Mouse (Mus musculus) kidney, adult 2 months (tissue): ENCODE results near the gene Bcan.

ENCODE experiments used
- CTCF ChIP-seq: fragments of 200-500 bp; conservative IDR thresholded peaks from 2 replicates; pipeline ENCODE4 v1.5.1; 2011; ENCODE audit warnings: low read depth, mild to moderate bottlenecking, control low read depth, low read length, moderate library complexity, mixed read lengths; ENCODE audit not compliant: insufficient read depth, insufficient read length
- POLR2A ChIP-seq: fragments of 200-500 bp; IDR thresholded peaks from one replicate; pipeline ENCODE4 v1.6.1; 2011; ENCODE audit warnings: low read depth, low read length, control low read depth

DNA sequence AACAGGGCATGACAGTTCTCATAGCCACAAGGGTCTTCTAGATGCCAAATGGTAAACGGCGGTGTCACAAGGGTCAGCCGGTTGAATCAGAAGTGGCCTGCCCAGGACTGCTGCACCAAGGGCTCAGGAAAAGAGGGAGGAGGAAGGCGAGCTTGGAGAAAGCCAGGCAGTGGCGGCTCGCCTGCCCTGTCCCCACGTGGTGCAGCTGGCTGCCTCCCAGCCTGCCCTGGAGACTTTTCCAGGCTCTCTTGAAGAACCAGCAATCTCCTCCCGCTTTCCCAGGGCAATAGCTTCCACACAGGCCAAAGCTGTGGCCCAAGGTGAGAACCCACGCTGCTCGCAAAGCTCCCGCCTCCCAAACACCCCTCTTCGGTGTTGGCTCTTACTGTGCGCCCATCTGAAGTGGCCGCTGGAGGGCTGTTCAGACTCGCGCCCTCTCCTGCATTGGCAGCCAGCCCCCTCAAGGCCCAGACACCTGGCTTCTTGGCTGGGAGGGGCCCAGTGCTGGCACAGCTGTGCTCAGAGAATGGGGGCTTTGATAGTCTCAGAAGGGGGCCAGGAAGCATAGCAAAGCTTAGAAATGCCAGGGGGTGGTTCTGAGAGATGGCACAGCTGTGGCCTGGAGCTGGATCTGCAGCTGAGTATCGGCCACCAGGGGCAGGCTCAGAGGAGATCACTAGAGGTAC lies 2.4 kb upstream of the Bcan start:
- no peak for TF ChIP-seq POLR2A
- no peak for TF ChIP-seq CTCF
